Mouse (Mus musculus): ENCODE data around the gene Aadacl2. TPM values are rescaled to one million over a fixed set of nuclear protein-coding genes. Genes with fewer than 3 reads are reported as not detected.

Aadacl2 gene
- not detected for total RNA-seq (2021)
- long read RNA-seq, experiment 1 = 0 reads
- long read RNA-seq, experiment 2 = 0 reads

GRCm38 (mm10) chr3:60006443-60006842 lies at the start of gene Aadacl2:
Gene Aadacl2, plus strand, starts transcription at chr3:60006743.
- DNase-seq (ENCODE audit: low spot score in 2 of 2) = no peak

- no peak for DNase-seq (ENCODE audit: low spot score in 2 of 2)
Observed at GRCm38 (mm10) chr3:59970891-59971290, 35.7 kb upstream of the Aadacl2 start.

GRCm38 (mm10) chr3:59974591-59974990 lies 32.0 kb upstream of the Aadacl2 start:
- DNase-seq (ENCODE audit: low spot score in 2 of 2) = no peak

GRCm38 (mm10) chr3:60003622-60004021 lies 2.9 kb upstream of the Aadacl2 start:
- DNase-seq (ENCODE audit: low spot score in 2 of 2) = no peak

DNA sequence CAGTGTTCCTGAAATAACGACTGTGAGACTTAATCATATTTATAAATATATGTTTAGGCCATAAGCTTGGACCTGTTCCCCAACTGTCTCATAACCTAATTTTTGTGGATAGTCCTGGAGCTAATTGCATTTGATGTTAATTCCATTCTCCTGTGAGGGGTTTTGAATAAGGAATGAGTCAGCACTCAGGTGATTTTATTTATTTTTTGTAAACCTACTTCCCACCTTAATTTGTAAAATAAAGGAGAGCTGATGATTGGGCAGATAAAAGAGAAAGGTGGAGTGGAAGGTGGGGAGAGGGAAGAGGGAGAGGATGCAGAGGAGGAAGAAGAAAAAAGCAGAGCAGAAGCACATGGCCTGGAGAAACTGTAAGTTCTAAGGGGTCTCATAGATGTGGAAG lies 18.9 kb downstream of the Aadacl2 start, which contains the start of gene Aadac:
Gene Aadac (plus strand): TSS at position 301 of the 400 bp plus-strand sequence.
- DNase-seq (ENCODE audit: low spot score in 2 of 2) = no peak

- no peak for DNase-seq (ENCODE audit: low spot score in 2 of 2)
Observed at GRCm38 (mm10) chr3:60031511-60031910, 25.0 kb downstream of the Aadacl2 start.

GRCm38 (mm10) chr3:60046221-60046913 lies 39.8 kb downstream of the Aadacl2 start:
- no peak for DNase-seq (ENCODE audit: low spot score in 2 of 2)

GRCm38 (mm10) chr3:60053231-60053927 lies 46.8 kb downstream of the Aadacl2 start:
- no peak for DNase-seq (ENCODE audit: low spot score in 2 of 2)

GRCm38 (mm10) chr3:60053931-60054330 lies 47.4 kb downstream of the Aadacl2 start:
- no peak for DNase-seq (ENCODE audit: low spot score in 2 of 2)

- DNase-seq (ENCODE audit: low spot score in 2 of 2) = peak in 1 of 2 experiments; percentile 10
Observed at GRCm38 (mm10) chr3:60056451-60056850, 49.9 kb downstream of the Aadacl2 start.

DNA sequence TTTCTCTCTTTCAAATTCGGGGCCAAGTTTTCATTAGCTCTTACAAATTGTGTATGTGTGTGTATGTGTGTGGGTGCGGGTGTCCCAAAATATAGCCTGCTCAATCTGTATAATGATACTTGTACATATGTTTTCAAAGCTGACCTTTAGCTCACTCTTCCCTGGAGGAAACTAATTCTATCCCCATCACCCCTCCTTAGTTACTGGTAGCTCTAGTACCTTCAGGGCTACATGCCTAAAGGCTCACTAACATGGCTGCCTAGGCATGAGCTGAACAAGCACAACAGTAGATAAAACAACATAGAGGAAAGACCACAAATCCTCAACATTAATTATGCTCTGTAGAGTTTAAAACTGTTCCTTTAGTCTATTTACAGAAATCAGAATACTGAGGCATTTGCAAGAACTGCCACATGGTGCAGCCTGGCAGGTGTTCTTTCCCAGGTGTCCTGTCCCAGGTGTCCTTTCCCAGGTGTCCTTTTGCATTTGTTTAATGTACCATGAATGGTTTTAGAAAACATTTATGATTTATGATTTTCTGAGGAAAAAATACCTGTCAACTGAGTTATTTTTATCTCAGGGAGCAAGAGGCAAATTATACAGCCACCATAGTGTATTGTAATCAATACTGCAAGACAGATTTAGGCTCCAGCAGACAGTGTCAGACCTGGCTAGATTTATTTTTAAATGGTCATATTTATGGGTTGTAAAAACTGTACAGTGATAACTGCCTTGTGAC lies 50.7 kb downstream of the Aadacl2 start:
- no peak for DNase-seq (ENCODE audit: low spot score in 2 of 2)

DNA sequence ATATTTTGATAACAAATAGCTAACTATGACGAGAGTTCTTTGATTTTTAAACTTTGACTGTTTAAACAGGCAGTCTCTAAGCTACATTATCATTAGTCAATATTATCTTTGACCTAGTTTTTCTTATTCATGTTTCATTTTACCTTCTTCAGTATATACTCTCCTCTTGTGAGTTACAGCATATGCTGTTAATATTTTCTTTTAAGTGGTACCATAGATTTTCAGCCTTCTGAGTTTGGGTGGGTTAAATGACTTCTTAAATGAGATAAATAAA lies 51.2 kb downstream of the Aadacl2 start:
- DNase-seq (ENCODE audit: low spot score in 2 of 2) = no peak

Other genes starting within 250 kb of the Aadacl2 start
- gene Gm8298, start 145.7 kb upstream of the Aadacl2 start, total RNA-seq (2021) = not detected
- gene C130079G13Rik, start 81.5 kb upstream of the Aadacl2 start, total RNA-seq (2021) = not detected
- gene Aadac, start 19.0 kb downstream of the Aadacl2 start, total RNA-seq (2021) = not detected
- gene Sucnr1, start 75.1 kb downstream of the Aadacl2 start, total RNA-seq (2021) = not detected